Mouse (Mus musculus): Measurements from ENCODE around the gene Lnx2. TPM values are rescaled to one million over a fixed set of nuclear protein-coding genes. Genes with fewer than 3 reads are reported as not detected.
A peak's percentile ranks its signal among the peaks of the same experiment; 100 is the strongest.

Gene Lnx2
- polyA plus RNA-seq (2012; rRNA removed), result 9.5 and 10.8 TPM in 2 replicates

GRCm38 (mm10) chr5:147076026-147076798, at the start of gene Lnx2:
Lnx2 (minus strand) TSS chr5:147076586.
- no peaks in the 10 kb centered on the region for H3K36me3 ChIP-seq (ENCODE audit: control insufficient read depth, insufficient read depth, low read length)
- H3K27me3 ChIP-seq (ENCODE audit: control insufficient read depth, insufficient read depth, low read length), result no peaks in the 10 kb centered on the region
- TF ChIP-seq CTCF (IDR thresholded peaks at IDR 0.05; ENCODE audit: control insufficient read depth, insufficient read depth, insufficient replicate concordance, low read depth, low read length) (peak; percentile 25; the same call in 1 of the 2 replicates), POLR2A (IDR thresholded peaks at IDR 0.05; ENCODE audit: control insufficient read depth, low read depth, low read length) (peak; percentile 70)
- H3K27ac ChIP-seq (ENCODE audit: control insufficient read depth, insufficient read depth, low read depth, low read length), result peak within 1 kb of the TSS; percentile 93
- H3K4me3 ChIP-seq (ENCODE audit: control insufficient read depth, low read depth, low read length), result peak within 1 kb of the TSS; percentile 94
- H3K4me1 ChIP-seq (ENCODE audit: control insufficient read depth, insufficient read depth, low read length), result peaks cover 15% of the 10 kb centered on the region

GRCm38 (mm10) chr5:147125542-147126185, 49.3 kb upstream of the Lnx2 start:
- H3K4me1 ChIP-seq (ENCODE audit: control insufficient read depth, insufficient read depth, low read length), result no peaks in the 10 kb centered on the region
- H3K27me3 ChIP-seq (ENCODE audit: control insufficient read depth, insufficient read depth, low read length), result no peaks in the 10 kb centered on the region
- H3K36me3 ChIP-seq (ENCODE audit: control insufficient read depth, insufficient read depth, low read length), result no peaks in the 10 kb centered on the region
- no peak overlapping the region for H3K27ac ChIP-seq (ENCODE audit: control insufficient read depth, insufficient read depth, low read depth, low read length)
- TF ChIP-seq CTCF (IDR thresholded peaks at IDR 0.05; ENCODE audit: control insufficient read depth, insufficient read depth, insufficient replicate concordance, low read depth, low read length) (no peak), POLR2A (IDR thresholded peaks at IDR 0.05; ENCODE audit: control insufficient read depth, low read depth, low read length) (no peak)
- H3K4me3 ChIP-seq (ENCODE audit: control insufficient read depth, low read depth, low read length), result no peak overlapping the region

DNA sequence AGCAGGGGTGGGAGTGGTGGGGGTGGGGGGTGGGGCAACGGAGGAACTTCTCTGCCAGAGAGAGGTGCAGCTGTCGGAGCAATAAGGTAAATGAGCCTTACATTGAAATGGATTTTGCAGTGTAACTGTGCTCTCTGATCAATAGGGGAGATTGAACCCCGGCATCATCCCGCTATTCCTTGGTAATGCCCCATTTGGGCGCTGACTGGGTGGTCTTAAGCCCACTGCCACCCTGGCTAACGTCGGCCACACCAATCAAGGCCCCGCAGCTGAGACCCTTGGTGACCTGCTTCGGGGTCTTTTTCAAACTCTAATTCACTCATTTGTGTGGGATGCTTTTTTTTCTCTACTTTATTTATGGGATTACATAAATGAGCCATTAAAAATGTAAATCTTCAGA, 48.4 kb upstream of the Lnx2 start:
- Histone ChIP-seq H3K27me3 (ENCODE audit: control insufficient read depth, insufficient read depth, low read length) (no peaks in the 10 kb centered on the region), H3K4me3 (ENCODE audit: control insufficient read depth, low read depth, low read length) (no peak overlapping the region), H3K36me3 (ENCODE audit: control insufficient read depth, insufficient read depth, low read length) (no peaks in the 10 kb centered on the region), H3K4me1 (ENCODE audit: control insufficient read depth, insufficient read depth, low read length) (no peaks in the 10 kb centered on the region), H3K27ac (ENCODE audit: control insufficient read depth, insufficient read depth, low read depth, low read length) (no peak overlapping the region)
- no peak for TF ChIP-seq POLR2A (IDR thresholded peaks at IDR 0.05; ENCODE audit: control insufficient read depth, low read depth, low read length)
- no peak for TF ChIP-seq CTCF (IDR thresholded peaks at IDR 0.05; ENCODE audit: control insufficient read depth, insufficient read depth, insufficient replicate concordance, low read depth, low read length)

DNA sequence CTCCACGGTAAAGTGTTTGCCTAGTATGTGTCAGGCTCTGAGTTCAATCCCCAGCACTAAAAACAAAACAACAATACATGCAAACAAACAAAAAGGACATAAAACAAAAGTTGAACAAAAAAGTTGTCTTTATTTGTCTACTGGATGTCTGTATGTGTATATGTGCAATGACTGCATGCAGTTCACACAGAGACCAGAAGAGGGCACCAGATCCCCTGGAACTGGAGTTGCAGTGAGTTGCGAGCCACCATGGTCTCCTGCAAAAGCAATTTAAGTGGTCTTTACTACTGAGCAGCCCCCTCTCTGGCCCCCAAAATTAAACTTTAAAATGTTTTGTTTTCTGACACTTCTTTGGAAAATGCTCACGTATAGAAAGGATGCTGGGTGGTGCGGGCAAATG, 44.8 kb upstream of the Lnx2 start:
- Histone ChIP-seq H3K27me3 (ENCODE audit: control insufficient read depth, insufficient read depth, low read length) (no peaks in the 10 kb centered on the region), H3K36me3 (ENCODE audit: control insufficient read depth, insufficient read depth, low read length) (no peaks in the 10 kb centered on the region), H3K4me1 (ENCODE audit: control insufficient read depth, insufficient read depth, low read length) (no peaks in the 10 kb centered on the region), H3K4me3 (ENCODE audit: control insufficient read depth, low read depth, low read length) (no peak overlapping the region), H3K27ac (ENCODE audit: control insufficient read depth, insufficient read depth, low read depth, low read length) (no peak overlapping the region)
- TF ChIP-seq POLR2A (IDR thresholded peaks at IDR 0.05; ENCODE audit: control insufficient read depth, low read depth, low read length) (no peak), CTCF (IDR thresholded peaks at IDR 0.05; ENCODE audit: control insufficient read depth, insufficient read depth, insufficient replicate concordance, low read depth, low read length) (peak; percentile 75; the same call in 1 of the 2 replicates)

- H3K27me3 ChIP-seq (ENCODE audit: control insufficient read depth, insufficient read depth, low read length), result no peaks in the 10 kb centered on the region
- TF ChIP-seq POLR2A (IDR thresholded peaks at IDR 0.05; ENCODE audit: control insufficient read depth, low read depth, low read length) (no peak), CTCF (IDR thresholded peaks at IDR 0.05; ENCODE audit: control insufficient read depth, insufficient read depth, insufficient replicate concordance, low read depth, low read length) (no peak)
- no peak overlapping the region for H3K4me3 ChIP-seq (ENCODE audit: control insufficient read depth, low read depth, low read length)
- no peak overlapping the region for H3K27ac ChIP-seq (ENCODE audit: control insufficient read depth, insufficient read depth, low read depth, low read length)
- no peaks in the 10 kb centered on the region for H3K4me1 ChIP-seq (ENCODE audit: control insufficient read depth, insufficient read depth, low read length)
- no peaks in the 10 kb centered on the region for H3K36me3 ChIP-seq (ENCODE audit: control insufficient read depth, insufficient read depth, low read length)
Measured at GRCm38 (mm10) chr5:147117027-147117426, 40.6 kb upstream of the Lnx2 start.

DNA sequence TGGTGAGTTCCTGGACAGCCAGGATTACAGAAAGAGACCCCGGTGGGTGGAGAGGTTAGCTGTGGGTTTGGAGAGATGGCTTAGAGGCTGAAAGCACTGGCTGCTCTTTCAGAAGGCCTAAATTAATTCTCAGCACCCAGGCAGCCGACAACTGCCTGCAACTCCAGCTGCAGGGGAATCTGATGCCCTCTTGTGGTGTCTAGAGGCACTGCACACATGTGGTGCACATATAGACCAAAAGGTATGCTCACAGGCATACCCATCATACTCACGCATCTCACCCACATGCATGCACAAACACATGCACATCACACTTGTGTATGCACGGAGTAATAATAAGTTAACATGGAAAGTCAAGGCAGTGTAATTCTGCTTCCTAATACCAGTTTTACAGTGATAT, 39.2 kb upstream of the Lnx2 start:
- no peaks in the 10 kb centered on the region for H3K36me3 ChIP-seq (ENCODE audit: control insufficient read depth, insufficient read depth, low read length)

GRCm38 (mm10) chr5:147114738-147115137, 38.4 kb upstream of the Lnx2 start:
- TF ChIP-seq CTCF (IDR thresholded peaks at IDR 0.05; ENCODE audit: control insufficient read depth, insufficient read depth, insufficient replicate concordance, low read depth, low read length) (no peak), POLR2A (IDR thresholded peaks at IDR 0.05; ENCODE audit: control insufficient read depth, low read depth, low read length) (no peak)
- Histone ChIP-seq H3K27ac (ENCODE audit: control insufficient read depth, insufficient read depth, low read depth, low read length) (no peak overlapping the region), H3K36me3 (ENCODE audit: control insufficient read depth, insufficient read depth, low read length) (no peaks in the 10 kb centered on the region), H3K4me3 (ENCODE audit: control insufficient read depth, low read depth, low read length) (no peak overlapping the region), H3K4me1 (ENCODE audit: control insufficient read depth, insufficient read depth, low read length) (no peaks in the 10 kb centered on the region), H3K27me3 (ENCODE audit: control insufficient read depth, insufficient read depth, low read length) (no peaks in the 10 kb centered on the region)

More for the DNA sequence above, 39.2 kb upstream of the Lnx2 start:
- Histone ChIP-seq H3K27me3 (ENCODE audit: control insufficient read depth, insufficient read depth, low read length) (no peaks in the 10 kb centered on the region), H3K4me1 (ENCODE audit: control insufficient read depth, insufficient read depth, low read length) (no peaks in the 10 kb centered on the region), H3K4me3 (ENCODE audit: control insufficient read depth, low read depth, low read length) (no peak overlapping the region), H3K27ac (ENCODE audit: control insufficient read depth, insufficient read depth, low read depth, low read length) (no peak overlapping the region)
- TF ChIP-seq POLR2A (IDR thresholded peaks at IDR 0.05; ENCODE audit: control insufficient read depth, low read depth, low read length), result no peak
- peak; percentile 67; the same call in 1 of the 2 replicates for TF ChIP-seq CTCF (IDR thresholded peaks at IDR 0.05; ENCODE audit: control insufficient read depth, insufficient read depth, insufficient replicate concordance, low read depth, low read length)

Measured in testis, adult 2 months (tissue).